Mouse (Mus musculus) embryonic facial prominence, embryonic 15.5 days (tissue): ENCODE measurements around the gene Kirrel3. TPM values are rescaled to one million over a fixed set of nuclear protein-coding genes. Genes with fewer than 3 reads are reported as not detected.
A peak's percentile ranks its signal among the peaks of the same experiment; 100 is the strongest.

Source experiments
- ATAC-seq: fragments of 200-750 bp; cut with Nextera tagmentation; 2 replicates; pipeline ENCODE4 v1.8.0; 2017; ENCODE audit warnings: low read depth, moderate TSS enrichment; ENCODE audit not compliant: insufficient number of reproducible peaks, low FRiP score, low TSS enrichment
- H3K27ac ChIP-seq: fragments of 300-500 bp; sonication (generic); replicated peaks from 2 replicates; pipeline ENCODE4 v1.5.1; 2015; ENCODE audit warnings: mild to moderate bottlenecking, inconsistent platforms
- H3K27me3 ChIP-seq: fragments of 300-500 bp; sonication (generic); 2 replicates; pipeline ENCODE4 v1.6.1; 2015; ENCODE audit warnings: inconsistent platforms
- H3K36me3 ChIP-seq: fragments of 300-500 bp; sonication (generic); 2 replicates; pipeline ENCODE4 v1.6.1; 2015; ENCODE audit warnings: mild to moderate bottlenecking, inconsistent platforms
- H3K4me1 ChIP-seq: fragments of 300-500 bp; sonication (generic); 2 replicates; pipeline ENCODE4 v1.6.1; 2015; ENCODE audit warnings: inconsistent platforms
- H3K4me2 ChIP-seq: fragments of 300-500 bp; sonication (generic); replicated peaks from 2 replicates; pipeline ENCODE4 v1.6.1; 2015; ENCODE audit warnings: mild to moderate bottlenecking, inconsistent platforms
- H3K4me3 ChIP-seq: fragments of 300-500 bp; sonication (generic); replicated peaks from 2 replicates; pipeline ENCODE4 v1.5.1; 2015; ENCODE audit warnings: mild to moderate bottlenecking, inconsistent platforms
- H3K9ac ChIP-seq: fragments of 300-500 bp; sonication (generic); 2 replicates; pipeline ENCODE4 v1.6.1; 2015; ENCODE audit warnings: inconsistent platforms
- H3K9me3 ChIP-seq: fragments of 300-500 bp; sonication (generic); replicated peaks from 2 replicates; pipeline ENCODE4 v1.6.1; 2016; ENCODE audit warnings: inconsistent platforms
- WGBS: fragments of 180-500 bp; shearing (Covaris S2); methylation state at CpG from one replicate; pipeline ENCODE4 v1.1.7; 2015; 5-methylcytosine and 5-hydroxymethylcytosine counted together
- polyA plus RNA-seq: library from polyadenylated mRNA; unstranded; fragments of >200 nt; fragmentation: Nextera tagmentation; extraction: Ambion mirVana; gene quantifications from 2 replicates; pipeline ENCODE4 v1.2.1, GENCODE M21; 2015

Kirrel3 gene
- polyA plus RNA-seq, 1 experiment from 2014 or later: 6.6 TPM

DNA sequence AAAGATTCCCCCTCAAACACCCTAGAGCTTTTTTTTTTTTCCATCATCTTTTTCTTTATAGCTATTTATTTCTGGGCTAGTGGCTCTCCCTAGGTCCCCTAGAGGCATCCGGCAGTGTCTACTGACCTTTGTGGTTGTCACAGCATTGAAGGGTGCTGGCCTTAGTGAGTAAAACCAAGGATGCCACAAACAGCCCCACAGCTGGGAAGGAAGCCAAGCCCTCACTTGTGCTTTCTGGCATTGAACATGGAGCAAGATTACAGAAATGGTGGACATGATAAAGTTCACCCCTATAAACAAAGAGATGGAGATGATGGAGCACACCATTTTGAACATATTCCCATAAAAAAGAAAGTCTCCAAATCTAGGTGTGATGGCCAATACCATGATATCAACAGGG is 536.0 kb downstream of the Kirrel3 start:
- peaks cover 6% of the 10 kb centered on the region; the same call in 1 of the 2 replicates for H3K27me3 ChIP-seq
- no peaks in the 10 kb centered on the region for H3K36me3 ChIP-seq
- WGBS: 88% methylated on average over 1 of the region's 1 CpGs

DNA sequence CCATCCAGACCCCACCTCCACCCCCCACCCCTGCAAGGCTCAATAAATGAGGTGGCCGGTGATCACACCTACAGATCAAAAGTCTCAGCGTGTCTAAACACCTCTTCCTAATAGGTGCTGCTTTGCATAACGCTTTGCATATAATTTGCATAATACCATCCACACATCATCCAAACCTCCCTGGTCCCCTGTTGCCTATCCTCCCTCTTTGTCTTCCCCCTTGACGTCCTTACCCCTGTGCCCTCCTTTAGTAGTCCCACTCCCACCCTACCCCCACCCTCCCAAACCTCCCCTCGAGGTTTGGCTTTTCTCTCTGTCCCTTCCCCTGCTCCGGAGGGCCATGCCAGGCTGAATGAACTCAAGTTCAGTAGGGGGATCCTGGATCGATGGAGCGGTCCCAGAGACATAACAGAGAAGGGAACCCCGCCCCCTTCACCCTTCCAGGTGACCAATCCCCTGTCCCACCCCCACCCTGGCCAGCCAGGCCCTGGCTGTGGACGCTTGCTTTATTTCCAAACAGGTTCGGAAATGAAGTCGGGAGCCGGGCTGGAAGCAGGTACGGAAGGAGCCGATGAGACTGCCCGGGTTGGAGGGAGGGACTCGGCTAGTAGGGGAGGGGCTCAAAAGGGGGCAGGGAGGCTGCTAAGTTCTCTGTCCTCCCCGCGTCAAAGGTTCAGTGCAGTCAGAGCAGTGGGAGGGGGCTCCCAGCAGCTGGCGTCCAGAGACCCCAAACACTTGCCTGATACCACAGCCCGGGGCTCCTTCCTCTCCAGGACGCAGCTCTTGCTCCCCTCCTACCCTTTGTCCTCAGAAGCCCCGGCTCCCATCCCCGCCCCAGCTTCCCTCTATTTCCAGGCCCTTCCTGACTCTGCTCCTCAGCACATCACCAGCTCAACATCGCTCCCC is 539.1 kb downstream of the Kirrel3 start:
- no peak overlapping the region for H3K9ac ChIP-seq
- no peak overlapping the region; the same call in 1 of the 2 replicates for H3K27ac ChIP-seq
- no peaks in the 10 kb centered on the region for H3K36me3 ChIP-seq
- H3K9me3 ChIP-seq: no peaks in the 10 kb centered on the region
- peak overlapping the region; percentile 49 for H3K4me2 ChIP-seq
- ATAC-seq: no peak
- H3K27me3 ChIP-seq: peaks cover 6% of the 10 kb centered on the region; the same call in 1 of the 2 replicates
- whole genome bisulfite sequencing: 8% methylated on average over 25 of the region's 25 CpGs
- H3K4me3 ChIP-seq: peak overlapping the region; percentile 28
- H3K4me1 ChIP-seq: peaks cover 24% of the 10 kb centered on the region

More for the DNA sequence above, 536.0 kb downstream of the Kirrel3 start:
- H3K9ac ChIP-seq: no peak overlapping the region
- H3K4me3 ChIP-seq: no peak overlapping the region
- H3K4me1 ChIP-seq: peaks cover 34% of the 10 kb centered on the region
- no peak overlapping the region for H3K4me2 ChIP-seq
- no peak overlapping the region for H3K27ac ChIP-seq
- no peaks in the 10 kb centered on the region for H3K9me3 ChIP-seq
- ATAC-seq: no peak

DNA sequence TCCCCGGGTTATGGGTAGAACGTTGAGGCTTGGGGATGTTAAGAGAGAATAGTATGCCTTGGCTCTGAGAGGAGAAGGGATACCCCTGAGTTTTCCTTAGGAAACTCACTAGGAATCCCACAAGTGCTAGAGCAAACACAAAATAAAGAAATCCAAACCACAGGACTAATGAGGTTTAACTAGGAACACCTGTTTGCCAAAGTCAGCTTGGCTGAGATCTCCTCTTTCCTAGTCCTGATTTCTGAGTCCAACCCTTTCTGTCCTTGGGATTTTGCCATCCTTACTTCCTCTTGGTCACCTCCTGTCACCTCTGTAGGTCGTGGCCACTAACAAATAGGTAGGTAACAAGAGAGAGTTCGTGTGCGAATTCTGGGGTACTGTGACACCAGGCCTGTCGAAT is 540.6 kb downstream of the Kirrel3 start:
- H3K4me2 ChIP-seq: no peak overlapping the region
- H3K9ac ChIP-seq: no peak overlapping the region
- WGBS: 51% methylated on average over 6 of the region's 6 CpGs
- no peak overlapping the region for H3K27ac ChIP-seq
- no peaks in the 10 kb centered on the region for H3K36me3 ChIP-seq
- no peak for ATAC-seq
- H3K9me3 ChIP-seq: no peaks in the 10 kb centered on the region
- H3K4me1 ChIP-seq: peaks cover 24% of the 10 kb centered on the region
- no peak overlapping the region for H3K4me3 ChIP-seq
- H3K27me3 ChIP-seq: peaks cover 6% of the 10 kb centered on the region; the same call in 1 of the 2 replicates

DNA sequence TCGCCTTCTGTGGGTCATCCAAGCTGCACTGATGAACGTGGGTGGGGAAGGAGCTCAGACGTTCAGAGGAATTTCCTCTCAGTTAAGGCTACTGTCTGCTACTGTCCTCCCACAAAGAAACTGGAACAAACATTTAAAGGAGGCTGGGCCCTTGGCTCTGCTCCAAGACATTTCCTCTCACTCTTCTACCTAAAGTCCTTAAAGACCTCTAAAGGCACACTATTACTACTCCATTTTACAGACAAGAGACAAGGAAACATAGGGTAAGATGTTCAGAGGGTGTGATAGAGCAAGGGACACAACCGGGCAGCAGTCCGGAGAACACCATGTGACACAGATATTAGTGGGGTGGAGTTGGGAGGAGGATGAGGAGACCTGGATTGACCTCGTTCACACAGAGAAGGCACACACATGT is 541.2 kb downstream of the Kirrel3 start:
- Histone ChIP-seq H3K36me3 (no peaks in the 10 kb centered on the region), H3K4me3 (no peak overlapping the region), H3K27ac (no peak overlapping the region), H3K4me2 (no peak overlapping the region), H3K4me1 (peaks cover 24% of the 10 kb centered on the region), H3K27me3 (peaks cover 6% of the 10 kb centered on the region; the same call in 1 of the 2 replicates), H3K9me3 (no peaks in the 10 kb centered on the region), H3K9ac (no peak overlapping the region)
- 54% methylated on average over 6 of the region's 6 CpGs for WGBS
- ATAC-seq: no peak

DNA sequence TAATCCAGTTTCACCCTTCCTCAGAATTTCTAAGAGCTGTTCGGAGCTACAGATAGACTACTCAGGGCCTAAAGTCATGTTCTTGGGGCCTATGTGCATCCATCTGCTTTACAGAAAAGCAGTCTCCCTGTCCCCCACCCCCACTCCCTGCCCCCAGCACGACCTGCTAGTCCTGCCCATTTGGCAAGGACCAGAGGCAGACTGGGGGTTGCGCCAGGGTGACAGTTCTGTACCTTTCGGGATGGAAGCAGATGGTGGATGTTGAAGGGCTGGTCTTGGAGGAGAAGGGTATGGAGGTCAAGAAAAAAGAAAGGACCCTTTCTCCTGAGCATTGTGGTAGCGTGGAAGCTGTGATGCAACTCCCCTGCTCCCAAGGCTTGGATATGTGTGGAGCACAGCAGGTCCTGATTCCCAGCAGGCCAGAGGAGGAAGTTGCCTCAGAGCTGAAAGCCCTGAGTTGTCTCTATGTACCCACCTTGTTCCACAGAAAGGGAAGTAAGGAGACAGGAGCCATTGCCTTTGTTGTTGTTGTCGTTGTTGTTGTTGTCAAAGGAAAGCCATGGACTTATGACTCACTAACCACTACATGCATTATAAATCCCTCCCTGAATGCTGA is 541.8 kb downstream of the Kirrel3 start:
- H3K4me2 ChIP-seq: no peak overlapping the region

DNA sequence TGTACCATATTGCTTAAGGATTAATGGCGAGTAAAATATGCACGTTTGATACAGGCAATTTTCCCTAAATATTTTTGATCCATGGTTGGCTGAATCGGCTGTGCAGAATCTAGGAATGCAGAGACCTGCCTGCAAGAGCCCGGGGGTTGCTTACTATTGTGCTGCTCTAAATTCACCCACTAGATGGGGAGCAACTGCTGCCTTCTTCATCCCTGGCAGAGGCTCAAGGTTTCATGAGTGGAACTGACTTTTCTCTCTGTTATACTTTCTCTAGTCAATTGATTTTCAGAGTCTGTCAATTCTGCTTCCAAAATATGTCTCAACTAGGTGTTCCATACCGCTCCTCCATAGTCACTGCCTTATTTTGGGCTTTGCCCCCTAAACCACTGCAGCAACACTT is 545.1 kb downstream of the Kirrel3 start:
- no peak for ATAC-seq
- WGBS: 59% methylated on average over 5 of the region's 5 CpGs

More for the DNA sequence above, 541.8 kb downstream of the Kirrel3 start:
- Histone ChIP-seq H3K36me3 (no peaks in the 10 kb centered on the region), H3K9me3 (no peaks in the 10 kb centered on the region), H3K9ac (no peak overlapping the region), H3K4me1 (peaks cover 24% of the 10 kb centered on the region), H3K27ac (no peak overlapping the region), H3K4me3 (no peak overlapping the region), H3K27me3 (peaks cover 6% of the 10 kb centered on the region; the same call in 1 of the 2 replicates)
- no peak for ATAC-seq
- WGBS: 82% methylated on average over 6 of the region's 6 CpGs

DNA sequence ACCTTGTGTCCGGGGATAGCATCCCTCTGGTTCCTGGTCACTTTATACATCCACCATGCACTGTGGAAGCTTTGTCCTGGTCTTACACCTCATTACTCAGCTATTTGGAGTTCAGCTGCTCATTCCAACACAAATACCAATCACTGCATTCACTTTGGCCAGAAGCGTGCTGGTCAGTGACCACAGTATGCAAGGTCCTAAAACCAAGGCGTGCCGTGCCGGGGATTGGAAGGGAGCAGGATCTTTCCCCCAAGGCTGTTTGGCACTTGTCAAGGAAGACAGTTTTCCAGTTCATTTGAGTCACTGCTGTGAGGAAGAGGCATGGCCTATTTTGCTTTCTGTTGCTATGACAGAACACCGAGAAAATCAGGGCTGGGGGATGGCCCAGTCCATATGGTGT is 546.8 kb downstream of the Kirrel3 start:
- Histone ChIP-seq H3K36me3 (no peaks in the 10 kb centered on the region), H3K9ac (no peak overlapping the region), H3K27me3 (no peaks in the 10 kb centered on the region), H3K4me2 (no peak overlapping the region), H3K9me3 (no peaks in the 10 kb centered on the region), H3K27ac (no peak overlapping the region), H3K4me3 (no peak overlapping the region), H3K4me1 (no peaks in the 10 kb centered on the region; the same call in 1 of the 2 replicates)
- no peak for ATAC-seq
- WGBS: 58% methylated on average over 6 of the region's 6 CpGs

More for the DNA sequence above, 545.1 kb downstream of the Kirrel3 start:
- Histone ChIP-seq H3K4me2 (no peak overlapping the region), H3K4me1 (peaks cover 9% of the 10 kb centered on the region; the same call in 1 of the 2 replicates), H3K9ac (no peak overlapping the region), H3K4me3 (no peak overlapping the region), H3K27ac (no peak overlapping the region), H3K27me3 (no peaks in the 10 kb centered on the region), H3K9me3 (no peaks in the 10 kb centered on the region), H3K36me3 (no peaks in the 10 kb centered on the region)

DNA sequence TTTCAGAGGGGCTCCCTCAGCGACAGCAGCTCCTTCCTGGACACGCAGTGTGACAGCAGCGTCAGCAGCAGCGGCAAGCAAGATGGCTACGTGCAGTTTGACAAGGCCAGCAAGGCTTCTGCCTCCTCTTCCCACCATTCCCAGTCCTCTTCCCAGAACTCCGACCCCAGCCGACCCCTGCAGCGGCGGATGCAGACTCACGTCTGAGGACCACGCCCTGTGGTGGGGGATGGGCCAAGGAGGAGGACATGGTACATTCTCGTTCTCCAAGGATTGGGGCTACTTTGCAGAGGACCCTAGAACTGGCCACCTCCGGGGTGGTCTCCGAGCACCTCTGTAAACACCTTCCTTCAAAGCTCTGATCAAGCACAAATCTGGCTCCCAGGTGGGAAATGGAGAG is 549.4 kb downstream of the Kirrel3 start:
- H3K27me3 ChIP-seq: no peaks in the 10 kb centered on the region
- 53% methylated on average over 14 of the region's 14 CpGs for WGBS

DNA sequence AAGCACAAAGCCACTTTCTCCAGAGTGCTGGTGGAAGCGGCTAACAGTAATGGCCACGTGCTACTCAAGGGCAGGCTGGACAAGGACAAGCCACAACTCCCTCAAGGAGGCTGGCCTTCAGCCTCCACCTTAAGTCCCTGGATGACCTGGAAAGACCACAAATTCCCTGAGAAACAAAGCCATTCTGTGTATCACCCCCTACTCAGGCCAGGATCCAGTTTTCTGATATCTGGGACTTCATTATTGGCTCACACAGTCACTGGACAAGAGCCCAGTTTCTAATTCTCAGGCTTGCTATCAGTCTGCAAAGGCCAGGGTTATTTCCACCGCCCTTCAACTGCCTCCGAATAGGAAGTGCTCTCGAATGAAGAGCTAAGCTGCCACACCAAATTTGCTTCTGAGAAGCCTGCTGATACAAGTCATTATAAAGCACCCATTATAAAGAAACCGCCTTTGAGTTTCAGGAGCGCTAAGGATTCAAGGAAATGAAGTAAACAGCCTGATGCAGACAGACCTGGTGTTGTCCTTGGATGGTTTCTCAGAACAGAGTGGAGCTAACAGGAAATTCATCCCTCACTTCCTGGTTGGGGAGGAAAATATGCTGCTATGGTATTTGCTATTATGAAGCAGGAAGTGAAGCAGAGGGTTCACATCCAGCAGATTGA is 553.4 kb downstream of the Kirrel3 start:
- peak overlapping the region; percentile 18; the same call in 1 of the 2 replicates for H3K27ac ChIP-seq
- H3K36me3 ChIP-seq: no peaks in the 10 kb centered on the region
- H3K4me3 ChIP-seq: no peak overlapping the region
- H3K27me3 ChIP-seq: no peaks in the 10 kb centered on the region
- no peak overlapping the region for H3K4me2 ChIP-seq
- ATAC-seq: no peak
- H3K9me3 ChIP-seq: no peaks in the 10 kb centered on the region
- H3K9ac ChIP-seq: no peak overlapping the region
- WGBS: 61% methylated on average over 7 of the region's 7 CpGs
- H3K4me1 ChIP-seq: peaks cover 20% of the 10 kb centered on the region

More for the DNA sequence above, 549.4 kb downstream of the Kirrel3 start:
- Histone ChIP-seq H3K9ac (no peak overlapping the region), H3K27ac (no peak overlapping the region), H3K4me3 (no peak overlapping the region), H3K9me3 (no peaks in the 10 kb centered on the region), H3K36me3 (no peaks in the 10 kb centered on the region), H3K4me2 (no peak overlapping the region), H3K4me1 (peaks cover 6% of the 10 kb centered on the region)
- no peak for ATAC-seq

DNA sequence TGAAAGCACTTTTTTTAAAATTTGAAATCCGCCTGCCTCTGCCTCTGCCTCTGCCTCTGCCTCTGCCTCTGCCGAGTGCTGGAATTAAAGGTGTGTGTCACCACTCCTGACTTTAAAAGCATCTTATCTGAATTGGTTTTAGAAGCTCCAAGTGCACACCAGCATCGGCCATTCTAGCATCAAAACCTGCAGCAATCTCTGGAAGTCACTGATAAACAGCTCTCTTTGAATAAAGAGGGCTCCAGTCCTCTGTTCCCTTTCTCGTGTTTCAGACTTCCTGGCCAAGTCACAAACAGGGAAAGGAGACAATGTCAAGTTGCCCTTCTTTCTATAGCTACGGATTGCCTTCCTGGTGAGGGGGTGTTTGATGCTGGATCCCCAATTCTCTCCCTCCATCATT is 554.2 kb downstream of the Kirrel3 start:
- H3K4me1 ChIP-seq: peaks cover 27% of the 10 kb centered on the region
- no peaks in the 10 kb centered on the region for H3K9me3 ChIP-seq
- peak overlapping the region; percentile 28; the same call in 1 of the 2 replicates for H3K27ac ChIP-seq
- no peak for ATAC-seq
- H3K27me3 ChIP-seq: no peaks in the 10 kb centered on the region
- H3K4me2 ChIP-seq: no peak overlapping the region
- no peak overlapping the region for H3K4me3 ChIP-seq
- H3K36me3 ChIP-seq: no peaks in the 10 kb centered on the region
- WGBS: 48% methylated on average over 5 of the region's 5 CpGs
- no peak overlapping the region for H3K9ac ChIP-seq

DNA sequence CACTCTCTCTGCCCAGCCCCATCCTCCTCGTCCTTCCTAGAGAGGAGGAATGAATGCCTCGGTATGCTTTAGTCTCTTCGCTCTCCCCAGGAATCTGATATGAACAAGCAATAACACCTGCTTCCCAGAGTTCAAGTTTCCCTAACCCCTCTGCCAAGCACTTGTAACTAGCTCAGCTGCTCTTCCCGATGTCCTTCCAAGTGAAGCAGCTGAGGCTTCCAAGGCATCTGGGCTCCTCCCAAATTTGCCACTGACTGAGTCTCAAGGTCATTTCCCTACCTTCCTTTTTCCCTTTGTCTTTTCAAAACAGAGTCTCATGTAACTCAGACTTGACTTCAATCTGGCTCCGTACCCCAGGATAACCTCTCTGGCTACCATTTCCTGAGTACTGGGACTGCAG is 555.8 kb downstream of the Kirrel3 start:
- no peaks in the 10 kb centered on the region for H3K27me3 ChIP-seq
- H3K9ac ChIP-seq: no peak overlapping the region
- no peak for ATAC-seq
- 61% methylated on average over 5 of the region's 5 CpGs for WGBS
- H3K9me3 ChIP-seq: no peaks in the 10 kb centered on the region
- H3K27ac ChIP-seq: no peak overlapping the region
- no peak overlapping the region for H3K4me3 ChIP-seq
- no peak overlapping the region for H3K4me2 ChIP-seq
- peaks cover 44% of the 10 kb centered on the region for H3K4me1 ChIP-seq
- H3K36me3 ChIP-seq: no peaks in the 10 kb centered on the region
